In the genomic region with DNA sequence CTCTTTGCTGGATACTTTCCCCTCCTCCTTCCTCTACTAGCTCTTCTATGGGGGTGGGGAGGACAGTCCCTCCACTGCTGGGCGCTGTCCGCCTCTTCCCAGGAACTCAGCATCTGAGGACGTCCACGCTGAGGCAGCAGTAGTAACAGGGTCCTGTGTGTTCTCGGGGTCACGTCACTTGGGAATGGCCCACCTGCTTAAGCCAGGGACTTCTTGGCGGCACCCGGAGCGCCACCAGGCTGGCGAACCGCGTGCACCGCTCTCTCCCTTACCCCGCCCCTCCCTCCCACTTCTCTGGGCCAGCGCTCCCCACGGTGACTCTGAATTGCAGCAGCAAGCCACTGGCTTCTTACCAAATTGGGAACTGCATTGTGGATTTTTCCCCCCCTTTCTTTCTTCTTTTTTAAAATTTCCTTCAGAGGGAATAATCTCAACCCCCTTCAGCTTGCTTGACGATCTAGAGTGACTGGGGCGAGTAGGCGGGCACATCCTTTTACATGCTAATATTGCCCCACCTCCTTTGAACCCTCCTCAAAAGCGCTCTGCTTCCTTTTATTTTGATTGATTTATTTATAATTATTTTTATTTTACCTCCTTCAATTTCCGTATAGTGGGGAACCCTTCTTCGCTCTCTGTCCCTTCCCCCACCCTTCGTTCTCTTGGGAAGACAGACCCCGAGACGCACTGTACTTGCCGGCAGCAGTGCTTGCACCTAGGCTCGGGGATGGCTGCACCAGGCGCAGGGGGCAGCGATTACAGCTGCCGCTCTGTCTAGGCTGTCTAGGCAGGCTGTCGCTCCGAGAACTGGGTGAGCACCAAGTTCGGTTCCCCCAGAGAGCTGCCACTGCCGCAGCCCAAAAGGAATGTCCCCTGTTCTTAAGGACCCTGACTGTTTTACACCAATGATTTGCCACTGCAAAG, we compare ENCODE assay signal across 8 mouse cellular contexts.
DNase-seq lines count a peak whose midpoint lies in the region; ATAC-seq and TF ChIP-seq lines count a peak whose summit lies in the region.

No protein-coding gene starts in this region.

- H3K9ac ChIP-seq in hindbrain, embryonic 16.5 days (ENCODE audit: low read depth, low read length) = peak overlapping the region; percentile 76
- no peak overlapping the region for H3K9ac ChIP-seq in limb, embryonic 11.5 days (ENCODE audit: low read length)

- no peaks in the 10 kb centered on the region for H3K9me3 ChIP-seq in hindbrain, embryonic 16.5 days (ENCODE audit: control insufficient read depth, low read length)
- no peaks in the 10 kb centered on the region for H3K9me3 ChIP-seq in limb, embryonic 11.5 days (ENCODE audit: control insufficient read depth, low read length)

- peak overlapping the region; percentile 10; the same call in 1 of the 2 replicates for H3K4me3 ChIP-seq in testis, adult 2 months (ENCODE audit: control insufficient read depth, low read depth, low read length)
- peak overlapping the region; percentile 70 for H3K4me3 ChIP-seq in hindbrain, embryonic 16.5 days (ENCODE audit: low read length)
- peak overlapping the region; percentile 21 for H3K4me3 ChIP-seq in limb, embryonic 11.5 days (ENCODE audit: low read depth, low read length)
- peak overlapping the region; percentile 92 for H3K4me3 ChIP-seq in olfactory bulb, adult 2 months (ENCODE audit: insufficient read depth, low read depth, low read length)

- peak; percentile 93 for ATAC-seq in hindbrain, embryonic 16.5 days
- peak; percentile 44; the same call in 1 of the 2 replicates for ATAC-seq in limb, embryonic 11.5 days (ENCODE audit: insufficient number of reproducible peaks, low FRiP score, low TSS enrichment, low read depth)
- no peak for ATAC-seq in megakaryocyte-erythroid progenitor cell, adult 5-6 weeks (replicated peaks; ENCODE audit: low FRiP score, low TSS enrichment, poor library complexity, severe bottlenecking)

- no peaks in the 10 kb centered on the region; the same call in 1 of the 2 replicates for H3K4me1 ChIP-seq in testis, adult 2 months (ENCODE audit: control insufficient read depth, insufficient read depth, low read length)
- H3K4me1 ChIP-seq in hindbrain, embryonic 16.5 days (ENCODE audit: control insufficient read depth, insufficient read depth, low read depth, low read length) = peaks cover 7% of the 10 kb centered on the region
- 0 out of 2 replicates have a peak, but pooled peaks cover 3% of the 10 kb centered on the region for H3K4me1 ChIP-seq in limb, embryonic 11.5 days (ENCODE audit: control insufficient read depth, insufficient read depth, low read length)
- H3K4me1 ChIP-seq in olfactory bulb, adult 2 months (ENCODE audit: control insufficient read depth, insufficient read depth, low read length) = no peaks in the 10 kb centered on the region

- no peak for TF ChIP-seq CTCF in testis, adult 2 months (IDR thresholded peaks at IDR 0.05; ENCODE audit: control insufficient read depth, insufficient read depth, insufficient replicate concordance, low read depth, low read length)
- TF ChIP-seq CTCF in olfactory bulb, adult 2 months (IDR thresholded peaks at IDR 0.05; ENCODE audit: insufficient read depth, low read depth, low read length) = 0 out of 2 replicates have a peak, but pooled peaks have one; percentile 29

- H3K27ac ChIP-seq in testis, adult 2 months (ENCODE audit: control insufficient read depth, insufficient read depth, low read depth, low read length) = no peak overlapping the region
- H3K27ac ChIP-seq in hindbrain, embryonic 16.5 days (ENCODE audit: low read depth, low read length) = peak overlapping the region; percentile 64
- no peak overlapping the region for H3K27ac ChIP-seq in limb, embryonic 11.5 days (replicated peaks; ENCODE audit: low read depth, low read length)
- peak overlapping the region; percentile 95 for H3K27ac ChIP-seq in olfactory bulb, adult 2 months (ENCODE audit: insufficient read depth, low read depth, low read length)

- 0% methylated on average over 34 of the region's 34 CpGs for WGBS in hindbrain, embryonic 16.5 days
- under 1% methylated on average over 33 of the region's 34 CpGs for WGBS in limb, embryonic 11.5 days
- under 1% methylated on average over 34 of the region's 34 CpGs for WGBS in olfactory bulb, adult 2 months

- no peaks in the 10 kb centered on the region for H3K36me3 ChIP-seq in testis, adult 2 months (ENCODE audit: control insufficient read depth, insufficient read depth, low read length)
- H3K36me3 ChIP-seq in hindbrain, embryonic 16.5 days (ENCODE audit: control insufficient read depth, insufficient read depth, low read length) = no peaks in the 10 kb centered on the region
- H3K36me3 ChIP-seq in limb, embryonic 11.5 days (ENCODE audit: control insufficient read depth, insufficient read depth, low read length) = no peaks in the 10 kb centered on the region

- peak overlapping the region; percentile 84 for H3K4me2 ChIP-seq in hindbrain, embryonic 16.5 days (ENCODE audit: low read length)
- peak overlapping the region; percentile 53 for H3K4me2 ChIP-seq in limb, embryonic 11.5 days (ENCODE audit: low read depth, severe bottlenecking)

- no peak for TF ChIP-seq POLR2A in testis, adult 2 months (IDR thresholded peaks at IDR 0.05; ENCODE audit: control insufficient read depth, low read depth, low read length)
- TF ChIP-seq POLR2A in olfactory bulb, adult 2 months (IDR thresholded peaks at IDR 0.05; ENCODE audit: insufficient read depth, low read depth, low read length) = no peak

- DNase-seq in testis, postnatal 10 days (ENCODE audit: low spot score) = no peak
- peak; percentile 17 for DNase-seq in embryo, embryonic 11.5 days (ENCODE audit: low read depth, low spot score)
- peak; percentile 43 for DNase-seq in limb, embryonic 11.5 days (ENCODE audit: low spot score)
- no peak for DNase-seq in urinary bladder, postnatal 36 days (ENCODE audit: low spot score in 2 of 2)

- no peaks in the 10 kb centered on the region for H3K27me3 ChIP-seq in testis, adult 2 months (ENCODE audit: control insufficient read depth, insufficient read depth, low read length)
- H3K27me3 ChIP-seq in hindbrain, embryonic 16.5 days (replicated peaks; ENCODE audit: control insufficient read depth, insufficient read depth, low read length) = no peaks in the 10 kb centered on the region
- peaks cover 3% of the 10 kb centered on the region; the same call in 1 of the 2 replicates for H3K27me3 ChIP-seq in limb, embryonic 11.5 days (ENCODE audit: control insufficient read depth, insufficient read depth, low read length)

Comparison
In these comparisons a context has a peak if more than half of its experiments do, and no peak if none do; other contexts are left out.
1. H3K27ac ChIP-seq: peak in hindbrain, embryonic 16.5 days (single experiment) and olfactory bulb, adult 2 months (single experiment); none in testis, adult 2 months (single experiment) and limb, embryonic 11.5 days (single experiment).
2. H3K4me3 ChIP-seq: peak in every context shown above with its lines; median percentile 92 in olfactory bulb, adult 2 months; 70 in hindbrain, embryonic 16.5 days; 21 in limb, embryonic 11.5 days; 10 in testis, adult 2 months.
3. DNase-seq: peak in embryo, embryonic 11.5 days (single experiment) and limb, embryonic 11.5 days (single experiment); none in testis, postnatal 10 days (single experiment) and urinary bladder, postnatal 36 days (0 of 2).